ENCODE assay signal across 1 mouse cellular context in genomic region chr2:119060139-119060538, GRCm38 (mm10).
TF ChIP-seq lines count a peak whose summit lies in the region.

No protein-coding gene starts in this region.

TF ChIP-seq in MEL, 35 proteins besides CTCF, POLR2A, EP300 and RAD21:
- TF ChIP-seq MEF2A (IDR thresholded peaks at IDR 0.05; ENCODE audit: extremely low read depth, insufficient replicate concordance, low read depth, low read length, poor library complexity, severe bottlenecking) (no peak), UBTF (IDR thresholded peaks at IDR 0.05; ENCODE audit: borderline replicate concordance, insufficient read depth, low read depth, low read length) (no peak), BHLHE40 (IDR thresholded peaks at IDR 0.05; ENCODE audit: borderline replicate concordance, low read depth, low read length) (no peak), USF1 (IDR thresholded peaks at IDR 0.05; ENCODE audit: low read depth, low read length) (no peak), ZKSCAN1 (IDR thresholded peaks at IDR 0.05; ENCODE audit: low read depth, low read length) (no peak), POLR2AphosphoS2 (IDR thresholded peaks at IDR 0.05; ENCODE audit: low read length) (no peak), TCF12 (IDR thresholded peaks at IDR 0.05; ENCODE audit: low read depth, low read length) (peak; percentile 62; the same call in 1 of the 2 replicates), SMC3 (IDR thresholded peaks at IDR 0.05; ENCODE audit: low read depth, low read length) (no peak), MYC (IDR thresholded peaks at IDR 0.05; ENCODE audit: low read depth, low read length) (no peak), TAL1 (IDR thresholded peaks at IDR 0.05; ENCODE audit: low read length) (0 out of 2 replicates have a peak, but pooled peaks have one; percentile 12)
